Mouse (Mus musculus) testis, adult 2 months (tissue): ENCODE measurements at regions not wholly inside any gene's neighbourhood (a gene's known extent, or its start where the extent isn't known, plus 50 kb on each side); places are given as distances from the start of the nearest gene placed in this dataset.

Experiments
- CTCF ChIP-seq: fragments of 200-500 bp; IDR thresholded peaks from 2 replicates; pipeline ENCODE4 v1.5.1; 2012; ENCODE audit warnings: low read depth, mild to moderate bottlenecking, inconsistent platforms, low read length, moderate library complexity; ENCODE audit not compliant: control insufficient read depth, insufficient read depth, insufficient replicate concordance
- POLR2A ChIP-seq: fragments of 200-500 bp; IDR thresholded peaks from 2 replicates; pipeline ENCODE4 v1.6.1; 2012; ENCODE audit warnings: low read depth, mild to moderate bottlenecking, inconsistent platforms, low read length, moderate library complexity; ENCODE audit not compliant: control insufficient read depth

DNA sequence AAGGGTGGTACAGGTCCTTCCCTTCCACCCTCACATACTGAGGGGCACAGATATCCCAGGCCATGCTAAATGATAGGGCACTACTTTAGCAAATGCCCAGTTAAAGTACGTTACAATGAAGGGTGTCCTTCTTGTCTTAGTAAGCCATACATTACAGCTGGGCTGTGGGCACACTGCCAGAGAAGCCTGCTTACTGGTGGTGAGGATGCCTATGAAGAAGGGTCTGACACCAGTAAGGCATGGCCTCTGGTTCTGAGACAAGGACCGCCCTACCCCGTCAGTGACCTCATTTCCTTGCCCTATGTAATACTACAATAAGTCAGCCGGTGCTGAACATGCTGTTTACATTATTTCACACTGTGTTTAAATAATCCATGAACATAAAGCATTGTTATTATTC, 69.6 kb upstream of the Lsm6 start:
- TF ChIP-seq CTCF (no peak), POLR2A (no peak)
